Mouse (Mus musculus) urinary bladder, postnatal 25 days (tissue): ENCODE measurements at regions not wholly inside any gene's neighbourhood (a gene's known extent, or its start where the extent isn't known, plus 50 kb on each side); places are given as distances from the start of the nearest gene placed in this dataset.
"Not testable (repeated sequence)": the region's sequence is repeated elsewhere in the genome, so short reads cannot be mapped to it uniquely, and the experiment has no call there.

Source experiments
- DNase-seq: peaks from one replicate; pipeline ENCODE4 v3.0.0; 2022; ENCODE audit warnings: low spot score

GRCm38 (mm10) chr13:107588399-107589002 lies 455.7 kb upstream of the Smim15 start:
- DNase-seq = no peak

- no peak for DNase-seq
These were observed 456.6 kb upstream of the Smim15 start for GRCm38 (mm10) chr13:107587678-107588077.

- no peak for DNase-seq
These were observed 458.3 kb upstream of the Smim15 start for GRCm38 (mm10) chr13:107585936-107586335.

- no peak for DNase-seq
These were observed 458.9 kb upstream of the Smim15 start for GRCm38 (mm10) chr13:107585353-107585752.

- no peak for DNase-seq
These were observed 465.3 kb upstream of the Smim15 start for GRCm38 (mm10) chr13:107578968-107579367.

- DNase-seq = no peak
These were observed 466.4 kb upstream of the Smim15 start for GRCm38 (mm10) chr13:107577809-107578208.

GRCm38 (mm10) chr13:107577272-107577671 lies 467.0 kb upstream of the Smim15 start:
- no peak for DNase-seq

- DNase-seq = no peak
These were observed 467.5 kb upstream of the Smim15 start for GRCm38 (mm10) chr13:107576701-107577100.

- no peak for DNase-seq
These were observed 469.2 kb upstream of the Smim15 start for GRCm38 (mm10) chr13:107575025-107575424.

- DNase-seq = no peak
These were observed 470.5 kb upstream of the Smim15 start for GRCm38 (mm10) chr13:107573499-107574355.

GRCm38 (mm10) chr13:107571539-107571938 lies 472.7 kb upstream of the Smim15 start:
- no peak for DNase-seq

GRCm38 (mm10) chr13:107569477-107569876 lies 474.8 kb upstream of the Smim15 start:
- no peak for DNase-seq

- no peak for DNase-seq
These were observed 475.5 kb upstream of the Smim15 start for GRCm38 (mm10) chr13:107568701-107569121.

GRCm38 (mm10) chr13:107562463-107562862 lies 481.8 kb upstream of the Smim15 start:
- no peak for DNase-seq

GRCm38 (mm10) chr13:107561529-107561928 lies 482.7 kb upstream of the Smim15 start:
- DNase-seq = no peak

- no peak for DNase-seq
These were observed 488.3 kb upstream of the Smim15 start for GRCm38 (mm10) chr13:107555958-107556357.

- DNase-seq = no peak
These were observed 490.2 kb upstream of the Smim15 start for GRCm38 (mm10) chr13:107554091-107554490.

- DNase-seq = no peak
These were observed 492.1 kb upstream of the Smim15 start for GRCm38 (mm10) chr13:107552165-107552564.

- DNase-seq = not testable (repeated sequence)
These were observed 494.3 kb upstream of the Smim15 start for GRCm38 (mm10) chr13:107549995-107550394.

- DNase-seq = no peak
These were observed 497.2 kb upstream of the Smim15 start for GRCm38 (mm10) chr13:107547073-107547472.

GRCm38 (mm10) chr13:107546181-107546900 lies 497.9 kb upstream of the Smim15 start:
- DNase-seq = no peak

GRCm38 (mm10) chr13:107541635-107541955 lies 502.7 kb upstream of the Smim15 start:
- no peak for DNase-seq
